Mouse (Mus musculus) C2C12 (cell line): ENCODE results near the gene Plekhg3. TPM values are rescaled to one million over a fixed set of nuclear protein-coding genes. Genes with fewer than 3 reads are reported as not detected.

Source experiments
- H3K27me3 ChIP-seq: one replicate; pipeline ENCODE4 v1.6.1; 2011; ENCODE audit not compliant: control insufficient read depth, insufficient read depth, insufficient read length
- H3K36me3 ChIP-seq: one replicate; pipeline ENCODE4 v1.6.1; 2011; ENCODE audit not compliant: control insufficient read depth, insufficient read depth
- H3K4me3 ChIP-seq: one replicate; pipeline ENCODE4 v1.5.1; 2011; ENCODE audit warnings: mild to moderate bottlenecking, control low read depth; ENCODE audit not compliant: poor library complexity, insufficient read depth, severe bottlenecking
- H3K79me2 ChIP-seq: one replicate; pipeline ENCODE4 v1.6.1; 2011; ENCODE audit not compliant: control insufficient read depth, insufficient read depth
- H3K79me3 ChIP-seq: one replicate; pipeline ENCODE4 v1.6.1; 2011; ENCODE audit warnings: low read depth, control low read depth
- H3ac ChIP-seq: one replicate; pipeline ENCODE3; 2011; ENCODE audit warnings: low read depth; ENCODE audit not compliant: control insufficient read depth, insufficient read length
- CEBPB ChIP-seq: IDR thresholded peaks from one replicate; pipeline ENCODE4 v1.6.1; 2011; ENCODE audit warnings: low read depth, mild to moderate bottlenecking, control low read depth, moderate library complexity
- CTCF ChIP-seq: IDR thresholded peaks from one replicate; pipeline ENCODE4 v1.5.1; 2011; ENCODE audit not compliant: control insufficient read depth, insufficient read depth, insufficient read length
- FOSL1 ChIP-seq: IDR thresholded peaks from one replicate; pipeline ENCODE4 v1.8.0; 2011; ENCODE audit warnings: mild to moderate bottlenecking, low read length; ENCODE audit not compliant: poor library complexity, insufficient read depth, severe bottlenecking
- MAX ChIP-seq: IDR thresholded peaks from one replicate; pipeline ENCODE4 v1.6.1; 2011; ENCODE audit warnings: mild to moderate bottlenecking, control low read depth
- MYOD1 ChIP-seq: IDR thresholded peaks from one replicate; pipeline ENCODE4 v1.6.1; 2011; ENCODE audit warnings: low read depth; ENCODE audit not compliant: control insufficient read depth, insufficient read length
- MYOG ChIP-seq: IDR thresholded peaks from one replicate; pipeline ENCODE4 v1.6.1; 2011; ENCODE audit not compliant: control insufficient read depth, insufficient read length; ENCODE audit errors: extremely low read depth
- USF1 ChIP-seq: IDR thresholded peaks from one replicate; pipeline ENCODE4 v1.6.1; 2011; ENCODE audit warnings: low read depth, mild to moderate bottlenecking, control low read depth, moderate library complexity
- polyA plus RNA-seq: library from polyadenylated mRNA; unstranded; fragments of >200 nt; fragmentation: generic; extraction: Trizol; gene quantifications from one replicate; pipeline ENCODE4 v1.2.1, GENCODE M21; 2012; ENCODE audit warnings: missing spikeins

Gene Plekhg3
- polyA plus RNA-seq, 1 experiment: 9.3 TPM

DNA sequence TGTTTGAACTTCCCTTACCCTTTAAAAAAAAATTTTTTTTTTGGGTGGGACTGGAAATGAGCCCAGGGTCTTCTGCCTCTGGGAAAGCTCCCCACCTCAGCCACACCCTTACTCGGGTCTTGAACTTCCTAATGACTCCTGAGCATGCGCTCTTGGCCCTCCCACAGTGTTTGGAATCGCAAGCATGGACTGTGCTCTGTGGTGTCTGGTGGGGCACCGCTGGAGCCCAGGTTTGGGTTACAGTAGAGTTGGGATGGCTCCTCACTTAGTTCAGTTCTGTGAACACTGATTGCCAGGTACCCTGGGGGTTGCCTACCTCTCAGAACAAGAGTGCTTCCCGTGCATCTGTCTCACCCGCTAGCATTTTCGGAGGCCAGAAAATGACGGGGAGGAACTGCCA lies 10.8 kb downstream of the Plekhg3 start:
- Histone ChIP-seq H3K27me3 (no peaks in the 10 kb centered on the region), H3ac (no peak overlapping the region), H3K4me3 (no peak overlapping the region), H3K36me3 (peaks cover 11% of the 10 kb centered on the region), H3K79me2 (peaks cover 100% of the 10 kb centered on the region), H3K79me3 (peaks cover 82% of the 10 kb centered on the region)
- no peak for TF ChIP-seq CEBPB

DNA sequence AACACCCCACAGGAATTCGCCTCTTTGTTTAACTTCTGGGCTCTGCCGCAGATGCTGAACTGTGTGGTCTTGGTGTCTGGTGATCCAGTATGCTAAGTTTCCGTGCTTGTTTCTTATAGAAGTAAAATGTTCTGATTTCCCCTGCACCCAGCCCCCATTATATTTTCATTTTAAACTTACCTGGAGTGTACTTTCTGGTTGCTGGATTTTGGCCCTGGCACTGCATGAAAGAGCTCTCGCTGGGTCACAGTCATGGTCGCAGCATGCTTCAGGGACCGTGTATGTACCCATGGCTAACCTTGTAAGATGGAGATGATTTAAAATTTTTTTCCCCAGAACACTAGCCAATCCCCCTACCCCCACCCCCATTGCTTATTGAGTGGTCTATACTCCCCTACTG lies 11.2 kb downstream of the Plekhg3 start:
- Histone ChIP-seq H3K27me3 (no peaks in the 10 kb centered on the region), H3K79me3 (peaks cover 82% of the 10 kb centered on the region), H3K79me2 (peaks cover 100% of the 10 kb centered on the region), H3K36me3 (peaks cover 8% of the 10 kb centered on the region), H3ac (no peak overlapping the region), H3K4me3 (no peak overlapping the region)
- no peak for TF ChIP-seq CTCF
- TF ChIP-seq MYOD1: no peak
- no peak for TF ChIP-seq CEBPB
- no peak for TF ChIP-seq USF1
- no peak for TF ChIP-seq FOSL1
- TF ChIP-seq MAX: no peak
- TF ChIP-seq MYOG: no peak

DNA sequence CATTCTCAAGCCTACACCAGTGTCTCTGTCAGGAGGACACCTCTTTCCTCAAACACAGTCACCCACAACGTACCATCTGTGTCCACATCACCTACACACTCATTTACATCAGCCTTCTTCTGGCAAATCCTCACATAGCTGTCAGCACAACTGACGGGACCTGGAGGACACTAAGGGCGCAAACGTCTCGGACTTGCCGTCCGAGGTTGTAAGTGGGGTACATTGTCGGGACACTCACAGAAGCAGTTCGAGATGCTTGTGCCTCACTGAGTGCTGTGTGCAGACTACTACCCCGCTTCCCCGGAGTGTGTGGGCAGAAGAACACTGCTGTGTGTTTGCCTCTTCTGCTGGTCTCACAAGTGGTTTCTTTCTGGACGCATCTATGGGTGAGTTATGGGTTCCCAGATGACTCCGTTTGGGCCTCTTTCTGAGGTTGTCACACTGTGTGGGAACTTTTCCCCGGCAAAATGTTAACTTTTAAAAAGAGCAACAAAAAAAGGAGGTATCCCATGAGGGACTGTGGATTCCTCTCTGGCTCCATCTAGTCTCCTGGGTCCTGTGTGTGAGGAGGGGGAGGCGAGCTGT lies 15.2 kb downstream of the Plekhg3 start:
- peaks cover 100% of the 10 kb centered on the region for H3K79me2 ChIP-seq
- peaks cover 6% of the 10 kb centered on the region for H3K36me3 ChIP-seq
- no peak overlapping the region for H3ac ChIP-seq
- H3K4me3 ChIP-seq: no peak overlapping the region
- peaks cover 76% of the 10 kb centered on the region for H3K79me3 ChIP-seq
- H3K27me3 ChIP-seq: no peaks in the 10 kb centered on the region
- TF ChIP-seq CEBPB (no peak), USF1 (no peak), MYOG (no peak), MAX (no peak), FOSL1 (no peak), CTCF (no peak)

DNA sequence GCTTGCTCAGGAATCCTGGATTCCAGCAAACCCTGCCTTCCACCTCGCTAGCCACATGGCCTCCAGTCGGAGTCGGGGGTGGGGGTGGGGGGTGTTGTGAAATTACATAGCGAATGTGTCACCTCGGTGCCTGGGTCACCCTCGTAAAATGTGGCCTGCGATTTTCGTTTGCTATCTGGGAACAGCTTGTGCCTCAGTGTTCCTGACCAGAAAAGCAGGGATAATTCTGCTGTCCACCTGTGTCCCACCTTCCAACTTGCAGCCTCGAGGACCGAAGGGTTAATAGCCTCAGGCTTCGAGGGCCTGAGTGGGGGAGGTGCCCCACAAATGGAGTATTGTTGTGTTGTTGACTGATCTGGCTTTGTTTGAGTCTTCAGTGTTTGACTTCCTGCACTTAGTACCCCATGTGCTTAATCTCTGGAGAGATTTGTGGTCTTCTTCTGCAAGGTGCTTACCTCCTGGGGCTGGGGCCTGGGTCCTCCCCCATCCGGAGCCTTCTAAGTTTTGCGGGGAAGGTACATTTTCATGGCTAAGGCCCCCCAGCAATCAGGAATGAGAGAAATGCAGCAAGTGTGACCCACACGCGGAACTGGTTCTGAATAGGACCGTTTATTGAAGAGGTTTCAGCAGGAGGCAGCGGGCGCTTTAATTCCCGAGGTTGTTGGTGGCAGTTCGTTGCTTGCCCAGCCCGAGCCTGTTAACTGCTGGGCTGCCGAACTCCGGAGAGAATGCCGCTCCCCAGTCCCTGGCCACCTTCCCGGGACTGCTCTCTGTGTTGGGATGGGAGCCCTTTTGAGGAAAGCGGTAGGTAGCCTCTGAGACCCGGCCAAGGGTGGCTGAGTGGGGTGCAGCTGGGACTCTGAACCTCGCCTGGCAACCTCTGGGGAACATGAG lies 15.9 kb downstream of the Plekhg3 start:
- H3K27me3 ChIP-seq: no peaks in the 10 kb centered on the region
- no peak overlapping the region for H3ac ChIP-seq
- TF ChIP-seq MAX (no peak), CTCF (no peak), MYOD1 (no peak)
- no peak overlapping the region for H3K4me3 ChIP-seq
- peaks cover 6% of the 10 kb centered on the region for H3K36me3 ChIP-seq
- peaks cover 72% of the 10 kb centered on the region for H3K79me3 ChIP-seq
- H3K79me2 ChIP-seq: peaks cover 100% of the 10 kb centered on the region

DNA sequence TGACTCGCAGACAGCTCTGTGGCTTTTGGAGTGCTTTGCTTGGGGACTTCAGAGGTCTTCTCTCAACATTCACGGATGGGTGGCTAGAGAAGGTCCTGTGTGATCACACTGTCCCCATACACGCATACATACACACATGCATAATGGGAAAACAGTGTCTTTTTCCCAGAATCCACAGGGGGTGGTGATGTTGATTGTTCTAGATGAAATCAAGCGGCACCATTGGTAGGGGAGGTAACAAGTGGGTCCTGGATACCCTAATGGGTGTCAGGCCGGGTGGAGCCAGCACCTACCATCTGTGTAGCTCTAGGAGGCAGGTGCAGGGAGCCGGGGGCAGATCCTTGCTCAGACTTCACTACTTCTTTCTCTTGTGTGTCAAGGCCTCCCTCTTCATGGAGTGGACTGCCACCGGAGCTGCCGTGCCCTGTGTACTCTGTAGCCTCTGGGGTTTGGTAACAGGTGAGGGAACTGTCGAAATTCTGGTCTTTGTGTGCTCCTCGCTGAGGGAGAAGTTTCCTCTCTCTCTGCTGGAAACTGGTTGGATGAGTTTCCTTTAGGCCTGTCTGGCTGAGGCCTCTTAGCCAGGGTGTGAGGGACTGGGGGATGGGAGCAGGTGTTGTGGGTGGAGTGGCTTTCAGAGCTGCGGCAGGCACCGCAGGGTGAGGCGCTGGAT lies 16.9 kb downstream of the Plekhg3 start:
- no peak overlapping the region for H3K4me3 ChIP-seq
- H3K79me3 ChIP-seq: peaks cover 64% of the 10 kb centered on the region
- H3ac ChIP-seq: no peak overlapping the region
- peaks cover 6% of the 10 kb centered on the region for H3K36me3 ChIP-seq
- H3K79me2 ChIP-seq: peaks cover 92% of the 10 kb centered on the region
- no peaks in the 10 kb centered on the region for H3K27me3 ChIP-seq
- TF ChIP-seq MYOG (no peak), CTCF (no peak), USF1 (no peak), FOSL1 (no peak), MYOD1 (no peak), MAX (no peak), CEBPB (no peak)

DNA sequence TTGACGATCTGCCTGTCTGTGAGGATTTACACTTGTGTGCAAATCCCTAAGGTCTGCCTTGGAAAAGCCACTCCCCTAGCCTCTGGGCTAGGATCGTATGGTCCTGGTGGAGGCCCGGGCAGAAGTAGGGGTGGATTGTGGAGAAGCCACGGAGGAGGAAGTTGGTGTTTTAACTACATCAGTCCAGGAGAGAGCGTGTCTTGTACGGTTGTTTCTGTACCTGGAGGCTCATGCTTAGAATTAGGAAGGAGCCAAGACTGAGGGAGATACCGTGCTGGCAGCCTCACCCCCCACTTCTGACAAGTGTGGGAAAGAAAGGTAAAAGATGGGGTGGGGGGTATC lies 17.4 kb downstream of the Plekhg3 start:
- H3ac ChIP-seq: no peak overlapping the region
- H3K79me2 ChIP-seq: peaks cover 92% of the 10 kb centered on the region
- H3K27me3 ChIP-seq: no peaks in the 10 kb centered on the region
- peaks cover 6% of the 10 kb centered on the region for H3K36me3 ChIP-seq
- peaks cover 63% of the 10 kb centered on the region for H3K79me3 ChIP-seq
- H3K4me3 ChIP-seq: no peak overlapping the region
- TF ChIP-seq USF1 (no peak), FOSL1 (no peak), CTCF (no peak), MYOD1 (no peak), MYOG (no peak), MAX (no peak), CEBPB (no peak)
